Mouse (Mus musculus): ENCODE results near the gene Eif4g3. TPM values are rescaled to one million over a fixed set of nuclear protein-coding genes. Genes with fewer than 3 reads are reported as not detected.

The Eif4g3 gene
- polyA plus RNA-seq, 1 experiment from 2014 or later = 56.9 TPM

DNA sequence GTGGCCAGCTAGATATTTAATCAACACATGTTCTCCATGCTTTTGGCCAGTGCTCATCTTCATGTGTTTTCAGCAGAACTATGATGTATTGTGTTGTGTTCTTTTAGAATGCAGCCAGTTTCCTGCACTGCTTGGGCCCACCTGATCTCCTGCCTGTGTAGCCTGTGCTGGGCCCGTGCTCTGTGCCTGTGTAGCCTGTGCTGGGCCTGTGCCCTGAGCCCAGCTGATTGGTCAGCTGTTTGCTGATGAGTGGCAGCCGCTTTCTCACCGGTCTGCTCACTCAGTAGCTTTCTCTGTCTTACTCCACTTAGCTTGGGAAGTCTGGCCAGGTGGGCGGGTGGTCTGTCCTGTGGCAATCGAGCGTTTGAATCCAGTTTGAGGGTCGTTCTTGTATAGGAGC is 107.6 kb downstream of the Eif4g3 start:
- Histone ChIP-seq H3K4me1 (replicated peaks; ENCODE audit: control insufficient read depth, insufficient read depth, low read length) (no peaks in the 10 kb centered on the region), H3K36me3 (ENCODE audit: control insufficient read depth, insufficient read depth, low read length) (peaks cover 13% of the 10 kb centered on the region; the same call in 1 of the 2 replicates), H3K9me3 (ENCODE audit: control insufficient read depth, low read length) (no peaks in the 10 kb centered on the region), H3K4me2 (replicated peaks; ENCODE audit: low read depth, low read length) (no peak overlapping the region), H3K4me3 (ENCODE audit: low read depth, low read length) (no peak overlapping the region), H3K27ac (ENCODE audit: low read depth, low read length) (no peak overlapping the region), H3K9ac (ENCODE audit: low read depth, low read length) (no peak overlapping the region), H3K27me3 (ENCODE audit: control insufficient read depth, insufficient read depth, low read length) (no peaks in the 10 kb centered on the region)
- no peak for DNase-seq (ENCODE audit: low spot score)
- no peak for ATAC-seq (ENCODE audit: low FRiP score)
- WGBS = 86% methylated on average over 7 of the region's 7 CpGs

DNA sequence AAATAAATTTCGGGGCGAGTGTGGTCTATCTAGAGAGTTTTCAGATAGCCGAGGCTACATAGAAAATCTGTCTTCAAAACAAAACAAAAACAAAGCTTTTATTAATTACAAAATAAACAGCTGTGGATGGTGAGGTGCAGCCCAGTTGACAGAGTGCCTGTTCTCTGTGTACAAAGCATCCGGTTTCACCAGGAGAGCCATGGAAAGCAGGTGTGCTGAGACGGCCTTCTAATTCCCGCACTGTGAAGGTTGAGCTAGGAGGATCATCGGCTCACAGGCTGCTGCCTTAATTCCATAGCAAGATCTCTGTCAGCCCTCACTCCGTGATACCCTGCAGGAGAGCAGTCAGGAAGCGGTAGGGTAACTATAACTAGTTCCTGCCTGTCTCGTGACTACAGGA is 109.0 kb downstream of the Eif4g3 start:
- ATAC-seq (ENCODE audit: low FRiP score) = no peak
- peaks cover 13% of the 10 kb centered on the region; the same call in 1 of the 2 replicates for H3K36me3 ChIP-seq (ENCODE audit: control insufficient read depth, insufficient read depth, low read length)
- 91% methylated on average over 10 of the region's 10 CpGs for WGBS

DNA sequence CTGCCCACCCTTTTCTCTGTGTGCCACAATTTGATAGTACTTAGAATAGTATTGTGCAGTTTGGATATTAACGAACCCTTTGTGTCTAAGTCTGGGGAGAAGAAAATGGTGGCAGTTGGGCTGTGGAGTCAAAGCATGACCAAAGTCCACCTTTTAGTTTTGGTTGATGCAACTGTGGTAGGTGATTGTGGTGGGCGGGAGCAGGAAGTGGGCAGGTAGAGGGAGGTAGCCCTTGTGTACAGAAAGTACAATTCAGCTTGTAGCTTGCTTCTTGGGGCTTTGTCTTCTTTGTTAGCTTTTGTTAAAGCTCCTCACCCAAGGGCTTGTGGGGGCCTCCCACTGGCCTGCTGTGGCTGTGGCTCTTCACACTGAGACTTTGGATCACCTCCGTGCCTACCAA is 109.6 kb downstream of the Eif4g3 start:
- H3K36me3 ChIP-seq (ENCODE audit: control insufficient read depth, insufficient read depth, low read length) = peaks cover 9% of the 10 kb centered on the region; the same call in 1 of the 2 replicates
- no peak overlapping the region for H3K27ac ChIP-seq (ENCODE audit: low read depth, low read length)
- no peaks in the 10 kb centered on the region for H3K9me3 ChIP-seq (ENCODE audit: control insufficient read depth, low read length)
- DNase-seq (ENCODE audit: low spot score) (no peak), ATAC-seq (ENCODE audit: low FRiP score) (no peak)
- H3K27me3 ChIP-seq (ENCODE audit: control insufficient read depth, insufficient read depth, low read length) = no peaks in the 10 kb centered on the region
- no peak overlapping the region for H3K4me3 ChIP-seq (ENCODE audit: low read depth, low read length)
- H3K9ac ChIP-seq (ENCODE audit: low read depth, low read length) = no peak overlapping the region
- H3K4me1 ChIP-seq (replicated peaks; ENCODE audit: control insufficient read depth, insufficient read depth, low read length) = no peaks in the 10 kb centered on the region
- 85% methylated on average over 3 of the region's 3 CpGs for WGBS
- H3K4me2 ChIP-seq (replicated peaks; ENCODE audit: low read depth, low read length) = no peak overlapping the region

More for the DNA sequence above, 109.0 kb downstream of the Eif4g3 start:
- Histone ChIP-seq H3K27ac (ENCODE audit: low read depth, low read length) (no peak overlapping the region), H3K4me2 (replicated peaks; ENCODE audit: low read depth, low read length) (no peak overlapping the region), H3K9me3 (ENCODE audit: control insufficient read depth, low read length) (no peaks in the 10 kb centered on the region), H3K4me3 (ENCODE audit: low read depth, low read length) (no peak overlapping the region), H3K4me1 (replicated peaks; ENCODE audit: control insufficient read depth, insufficient read depth, low read length) (no peaks in the 10 kb centered on the region), H3K27me3 (ENCODE audit: control insufficient read depth, insufficient read depth, low read length) (no peaks in the 10 kb centered on the region), H3K9ac (ENCODE audit: low read depth, low read length) (no peak overlapping the region)
- DNase-seq (ENCODE audit: low spot score) = no peak

DNA sequence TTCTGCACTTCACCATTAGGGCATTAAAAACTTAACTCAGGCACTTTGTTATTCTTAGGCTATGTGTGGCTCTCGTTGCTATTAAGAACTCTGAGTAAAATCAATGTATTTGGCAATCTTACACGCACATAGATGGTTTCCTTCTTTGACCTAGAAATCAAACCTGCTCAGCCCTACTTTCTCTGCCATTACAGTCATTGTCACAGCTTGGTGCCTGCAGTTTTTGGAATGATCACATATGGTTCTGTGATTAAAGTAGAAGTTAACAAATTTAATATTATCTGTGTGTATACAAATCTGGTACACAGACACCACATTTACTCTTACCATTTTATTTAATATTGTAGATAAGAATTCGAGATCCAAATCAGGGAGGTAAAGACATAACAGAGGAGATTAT is 112.1 kb downstream of the Eif4g3 start:
- H3K4me2 ChIP-seq (replicated peaks; ENCODE audit: low read depth, low read length) = no peak overlapping the region
- peaks cover 6% of the 10 kb centered on the region; the same call in 1 of the 2 replicates for H3K36me3 ChIP-seq (ENCODE audit: control insufficient read depth, insufficient read depth, low read length)
- WGBS = 91% methylated on average over 3 of the region's 3 CpGs
- H3K27ac ChIP-seq (ENCODE audit: low read depth, low read length) = no peak overlapping the region
- no peak for DNase-seq (ENCODE audit: low spot score)
- ATAC-seq (ENCODE audit: low FRiP score) = no peak
- no peak overlapping the region for H3K4me3 ChIP-seq (ENCODE audit: low read depth, low read length)
- H3K9ac ChIP-seq (ENCODE audit: low read depth, low read length) = no peak overlapping the region
- H3K27me3 ChIP-seq (ENCODE audit: control insufficient read depth, insufficient read depth, low read length) = no peaks in the 10 kb centered on the region
- no peaks in the 10 kb centered on the region for H3K9me3 ChIP-seq (ENCODE audit: control insufficient read depth, low read length)
- H3K4me1 ChIP-seq (replicated peaks; ENCODE audit: control insufficient read depth, insufficient read depth, low read length) = no peaks in the 10 kb centered on the region

DNA sequence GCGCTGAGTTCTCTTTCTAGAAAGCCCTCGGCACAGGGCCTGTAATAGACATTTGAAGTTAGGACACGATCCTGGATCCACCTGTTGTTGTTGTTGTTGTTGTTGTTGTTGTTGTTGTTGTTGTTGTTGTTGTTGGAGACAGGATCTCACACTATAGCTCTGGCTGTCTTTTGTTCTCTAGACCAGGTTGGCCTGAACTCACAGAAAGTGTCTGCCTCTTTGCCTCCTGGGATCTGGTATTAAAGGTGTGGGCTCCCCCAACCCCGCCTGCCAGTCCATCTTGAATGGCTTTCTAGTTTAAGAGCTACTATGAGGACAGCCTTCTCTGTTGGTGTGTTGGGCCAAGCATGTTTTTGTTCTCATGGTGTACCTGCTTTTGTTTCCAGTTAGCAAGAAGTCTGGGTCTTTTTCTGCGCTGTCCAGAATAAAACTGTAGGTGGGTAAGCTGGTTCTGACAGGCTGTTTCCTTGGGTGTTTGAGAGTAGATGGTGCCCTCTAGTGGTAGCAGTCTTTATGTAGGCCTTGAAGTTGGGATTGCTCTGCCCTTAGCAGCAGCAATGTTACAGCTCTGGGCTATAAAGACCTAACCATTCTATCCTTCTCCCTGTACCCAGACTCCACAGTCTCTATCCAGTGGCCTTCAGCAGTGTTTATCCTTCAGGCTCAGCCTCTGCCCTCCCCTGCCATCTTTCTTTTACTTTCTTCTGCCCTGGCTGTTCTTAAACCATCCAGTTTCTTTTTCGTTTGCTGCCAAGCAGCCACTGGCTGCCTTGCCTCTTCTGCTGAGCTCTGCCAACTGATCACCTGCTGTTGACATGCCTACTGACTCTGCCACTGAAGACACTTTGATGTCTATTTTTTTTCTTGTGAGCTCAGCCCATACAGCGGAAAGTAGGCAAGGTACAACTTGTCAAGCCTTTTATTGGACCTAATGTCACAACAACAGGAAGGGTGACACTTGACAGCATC is 114.9 kb downstream of the Eif4g3 start:
- WGBS = 86% methylated on average over 7 of the region's 7 CpGs
- peaks cover 6% of the 10 kb centered on the region; the same call in 1 of the 2 replicates for H3K36me3 ChIP-seq (ENCODE audit: control insufficient read depth, insufficient read depth, low read length)
- ATAC-seq (ENCODE audit: low FRiP score) = no peak

DNA sequence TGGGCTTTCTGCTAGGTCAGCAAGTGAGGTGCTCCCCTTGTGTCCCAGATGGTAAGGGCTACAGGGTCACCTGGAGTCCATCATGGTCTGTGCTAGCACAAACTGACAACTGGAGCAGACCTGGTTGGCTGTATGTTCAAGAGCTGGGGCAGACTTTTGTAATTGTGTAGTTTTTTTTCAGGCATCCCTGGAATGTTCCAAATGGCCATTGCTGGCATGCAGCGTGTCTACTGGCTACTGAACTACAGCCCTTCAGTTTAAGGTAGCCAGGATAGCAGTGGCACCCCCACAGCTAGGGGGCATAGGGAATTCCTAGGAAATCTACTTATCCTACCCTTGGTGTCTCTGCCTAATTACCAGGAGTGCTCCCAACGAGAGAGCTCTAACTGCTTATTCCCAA is 115.7 kb downstream of the Eif4g3 start:
- no peak overlapping the region for H3K4me2 ChIP-seq (replicated peaks; ENCODE audit: low read depth, low read length)
- H3K27ac ChIP-seq (ENCODE audit: low read depth, low read length) = no peak overlapping the region
- peaks cover 6% of the 10 kb centered on the region; the same call in 1 of the 2 replicates for H3K36me3 ChIP-seq (ENCODE audit: control insufficient read depth, insufficient read depth, low read length)
- no peak overlapping the region for H3K4me3 ChIP-seq (ENCODE audit: low read depth, low read length)
- ATAC-seq (ENCODE audit: low FRiP score) = no peak
- DNase-seq (ENCODE audit: low spot score) = no peak
- WGBS = 81% methylated on average over 2 of the region's 2 CpGs
- no peaks in the 10 kb centered on the region for H3K27me3 ChIP-seq (ENCODE audit: control insufficient read depth, insufficient read depth, low read length)
- H3K9me3 ChIP-seq (ENCODE audit: control insufficient read depth, low read length) = no peaks in the 10 kb centered on the region
- no peak overlapping the region for H3K9ac ChIP-seq (ENCODE audit: low read depth, low read length)
- no peaks in the 10 kb centered on the region for H3K4me1 ChIP-seq (replicated peaks; ENCODE audit: control insufficient read depth, insufficient read depth, low read length)

More for the DNA sequence above, 114.9 kb downstream of the Eif4g3 start:
- DNase-seq (ENCODE audit: low spot score) = peak; percentile 77
- Histone ChIP-seq H3K4me1 (replicated peaks; ENCODE audit: control insufficient read depth, insufficient read depth, low read length) (no peaks in the 10 kb centered on the region), H3K4me2 (replicated peaks; ENCODE audit: low read depth, low read length) (no peak overlapping the region), H3K9ac (ENCODE audit: low read depth, low read length) (no peak overlapping the region), H3K9me3 (ENCODE audit: control insufficient read depth, low read length) (no peaks in the 10 kb centered on the region), H3K27ac (ENCODE audit: low read depth, low read length) (no peak overlapping the region), H3K27me3 (ENCODE audit: control insufficient read depth, insufficient read depth, low read length) (no peaks in the 10 kb centered on the region), H3K4me3 (ENCODE audit: low read depth, low read length) (no peak overlapping the region)

DNA sequence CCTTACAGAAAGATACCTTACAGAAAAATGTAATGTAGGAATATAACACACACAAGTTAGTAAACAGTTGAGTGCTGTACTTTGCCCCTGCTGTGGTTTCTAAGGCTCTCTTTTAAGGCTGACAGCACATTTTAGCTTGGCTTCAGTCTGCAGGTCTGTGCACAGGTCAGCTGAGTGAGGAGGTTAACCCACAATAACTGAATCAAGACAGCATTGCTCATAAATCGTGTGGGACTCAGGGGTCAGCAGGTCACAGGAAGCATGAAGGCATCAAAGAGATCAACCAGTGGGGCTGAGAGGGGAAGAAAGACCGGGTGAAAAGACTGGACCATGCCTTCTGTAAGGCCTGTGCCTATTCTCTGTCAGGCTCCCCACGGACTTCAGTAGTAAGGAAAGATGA is 116.5 kb downstream of the Eif4g3 start:
- Histone ChIP-seq H3K9me3 (ENCODE audit: control insufficient read depth, low read length) (no peaks in the 10 kb centered on the region), H3K36me3 (ENCODE audit: control insufficient read depth, insufficient read depth, low read length) (peaks cover 2% of the 10 kb centered on the region; the same call in 1 of the 2 replicates), H3K27me3 (ENCODE audit: control insufficient read depth, insufficient read depth, low read length) (no peaks in the 10 kb centered on the region), H3K27ac (ENCODE audit: low read depth, low read length) (no peak overlapping the region), H3K9ac (ENCODE audit: low read depth, low read length) (no peak overlapping the region), H3K4me2 (replicated peaks; ENCODE audit: low read depth, low read length) (no peak overlapping the region), H3K4me1 (replicated peaks; ENCODE audit: control insufficient read depth, insufficient read depth, low read length) (no peaks in the 10 kb centered on the region), H3K4me3 (ENCODE audit: low read depth, low read length) (no peak overlapping the region)
- 40% methylated on average over 3 of the region's 3 CpGs for WGBS
- DNase-seq (ENCODE audit: low spot score) (no peak), ATAC-seq (ENCODE audit: low FRiP score) (no peak)

DNA sequence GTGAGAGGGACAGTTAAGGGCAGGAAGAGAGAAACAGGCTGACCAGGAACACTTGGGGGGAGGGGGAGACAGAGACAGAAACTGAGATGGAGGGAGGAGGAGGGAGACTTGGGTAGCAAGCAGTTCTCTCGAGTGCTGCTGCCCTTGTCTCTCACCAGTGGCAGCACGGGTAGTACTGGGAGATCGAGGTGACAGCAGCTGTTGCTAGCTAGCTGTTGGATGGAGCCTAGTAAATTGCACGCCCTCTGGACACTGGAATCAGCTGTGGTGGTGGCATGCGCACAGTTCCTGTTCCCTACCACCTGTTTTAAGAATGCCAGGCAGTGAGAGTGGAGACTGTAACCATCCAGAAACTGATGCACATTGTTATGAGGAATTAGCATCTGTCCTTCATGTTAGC is 119.0 kb downstream of the Eif4g3 start:
- Histone ChIP-seq H3K4me3 (ENCODE audit: low read depth, low read length) (no peak overlapping the region), H3K4me2 (replicated peaks; ENCODE audit: low read depth, low read length) (no peak overlapping the region), H3K27ac (ENCODE audit: low read depth, low read length) (no peak overlapping the region), H3K4me1 (replicated peaks; ENCODE audit: control insufficient read depth, insufficient read depth, low read length) (no peaks in the 10 kb centered on the region), H3K36me3 (ENCODE audit: control insufficient read depth, insufficient read depth, low read length) (peaks cover 7% of the 10 kb centered on the region), H3K27me3 (ENCODE audit: control insufficient read depth, insufficient read depth, low read length) (no peaks in the 10 kb centered on the region), H3K9ac (ENCODE audit: low read depth, low read length) (no peak overlapping the region), H3K9me3 (ENCODE audit: control insufficient read depth, low read length) (no peaks in the 10 kb centered on the region)
- WGBS = 72% methylated on average over 5 of the region's 5 CpGs
- no peak for ATAC-seq (ENCODE audit: low FRiP score)
- DNase-seq (ENCODE audit: low spot score) = no peak

DNA sequence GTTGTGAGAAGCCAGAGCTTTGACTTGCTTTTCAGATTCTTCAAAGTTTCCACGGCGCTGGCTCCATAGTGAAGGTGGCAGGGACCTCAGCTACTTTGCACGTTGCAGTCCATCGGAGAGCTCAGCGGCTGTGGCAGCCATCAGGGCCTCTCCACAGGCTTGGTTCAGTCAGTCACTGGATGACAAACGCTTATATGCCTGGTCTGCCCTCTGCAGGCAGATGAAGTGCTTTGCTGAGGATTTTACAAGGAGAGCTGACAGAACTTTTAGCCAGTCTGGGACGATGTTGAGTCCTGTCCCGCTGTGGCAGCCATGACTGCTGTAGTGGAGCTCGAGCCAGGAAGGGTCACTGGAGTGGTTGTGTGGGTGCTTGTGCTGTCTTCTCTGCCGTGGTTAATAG is 126.9 kb downstream of the Eif4g3 start:
- ATAC-seq (ENCODE audit: low FRiP score) = no peak
- H3K36me3 ChIP-seq (ENCODE audit: control insufficient read depth, insufficient read depth, low read length) = peaks cover 5% of the 10 kb centered on the region; the same call in 1 of the 2 replicates
- DNase-seq (ENCODE audit: low spot score) = peak; percentile 43
- H3K9me3 ChIP-seq (ENCODE audit: control insufficient read depth, low read length) = no peaks in the 10 kb centered on the region
- 64% methylated on average over 10 of the region's 10 CpGs for WGBS
- no peak overlapping the region for H3K4me3 ChIP-seq (ENCODE audit: low read depth, low read length)
- no peaks in the 10 kb centered on the region for H3K27me3 ChIP-seq (ENCODE audit: control insufficient read depth, insufficient read depth, low read length)
- no peak overlapping the region for H3K9ac ChIP-seq (ENCODE audit: low read depth, low read length)
- no peaks in the 10 kb centered on the region for H3K4me1 ChIP-seq (replicated peaks; ENCODE audit: control insufficient read depth, insufficient read depth, low read length)
- no peak overlapping the region for H3K27ac ChIP-seq (ENCODE audit: low read depth, low read length)
- H3K4me2 ChIP-seq (replicated peaks; ENCODE audit: low read depth, low read length) = no peak overlapping the region

All from hindbrain, embryonic 11.5 days (tissue).